Mouse (Mus musculus) bone marrow, adult 2 months (tissue): Measurements from ENCODE around the gene Tmpo.

Experiments used
- CTCF ChIP-seq: fragments of 200-500 bp; IDR thresholded peaks from 2 replicates; pipeline ENCODE4 v1.5.1; 2011; ENCODE audit warnings: low read length, control low read depth; ENCODE audit not compliant: control insufficient read depth, insufficient read depth
- POLR2A ChIP-seq: fragments of 200-500 bp; IDR thresholded peaks from 2 replicates; pipeline ENCODE4 v1.6.1; 2011; ENCODE audit warnings: low read depth, mild to moderate bottlenecking, control low read depth, low read length, borderline replicate concordance; ENCODE audit not compliant: control insufficient read depth

DNA sequence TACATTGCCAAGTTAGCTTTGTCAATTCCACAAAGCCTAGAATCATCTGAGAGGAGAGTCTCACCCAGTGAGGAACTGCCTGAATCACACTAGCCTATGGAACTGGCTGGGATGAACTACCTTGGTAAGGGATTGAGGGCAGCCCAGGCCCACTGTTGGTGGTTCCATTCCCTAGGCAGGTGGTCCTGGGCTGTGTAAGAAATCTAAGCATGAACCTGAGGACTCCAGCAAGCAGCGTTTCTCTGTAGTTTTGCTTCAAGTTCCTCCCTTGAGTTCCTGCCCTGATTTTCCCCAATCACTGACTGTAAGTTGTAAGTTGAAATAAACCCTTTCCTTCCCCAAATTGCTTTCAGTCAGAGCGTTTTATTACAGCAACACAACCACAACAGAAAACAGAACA, 1.3 kb downstream of the Tmpo start:
- TF ChIP-seq POLR2A (no peak), CTCF (no peak)
